Mouse (Mus musculus) G1E (cell line): Measurements from ENCODE around the gene Ackr1.

ENCODE experiments used
- CTCF ChIP-seq: IDR thresholded peaks from 2 replicates; pipeline ENCODE4 v1.5.1; 2012; ENCODE audit warnings: low read depth, low read length, inconsistent platforms, mixed read lengths
- GATA1 ChIP-seq: IDR thresholded peaks from 2 replicates; pipeline ENCODE4 v1.6.1; 2012; ENCODE audit warnings: borderline replicate concordance, low read length, inconsistent platforms, mixed read lengths
- GATA2 ChIP-seq: IDR thresholded peaks from 2 replicates; pipeline ENCODE4 v1.6.1; 2012; ENCODE audit warnings: low read depth, low read length, inconsistent platforms, borderline replicate concordance
- TAL1 ChIP-seq: conservative IDR thresholded peaks from 2 replicates; pipeline ENCODE4 v1.6.1; 2012; ENCODE audit warnings: low read depth, low read length, inconsistent platforms, mixed read lengths

GRCm38 (mm10) chr1:173357799-173358198, 24.2 kb upstream of the Ackr1 start:
- no peak for TF ChIP-seq GATA2
- TF ChIP-seq CTCF, result no peak
- no peak for TF ChIP-seq GATA1
- TF ChIP-seq TAL1, result no peak
